Mouse (Mus musculus) embryonic facial prominence, embryonic 11.5 days (tissue): ENCODE data around the gene Vat1l. TPM values are rescaled to one million over a fixed set of nuclear protein-coding genes. Genes with fewer than 3 reads are reported as not detected.

Source experiments
- ATAC-seq: fragments of 200-750 bp; cut with Nextera tagmentation; replicated peaks from 2 replicates; pipeline ENCODE4 v1.8.0; 2017; ENCODE audit warnings: low read depth; ENCODE audit not compliant: insufficient number of reproducible peaks, low FRiP score, low TSS enrichment
- DNase-seq: peaks from one replicate; pipeline ENCODE4 v3.0.0-alpha.2; 2015; ENCODE audit warnings: low spot score
- H3K27ac ChIP-seq: fragments of 300-500 bp; sonication (generic); replicated peaks from 2 replicates; pipeline ENCODE4 v1.5.1; 2014; ENCODE audit warnings: mild to moderate bottlenecking, low read depth, low read length, control low read depth
- H3K27me3 ChIP-seq: fragments of 300-500 bp; sonication (generic); 2 replicates; pipeline ENCODE4 v1.6.1; 2014; ENCODE audit warnings: mild to moderate bottlenecking, low read length, moderate library complexity, mixed read lengths; ENCODE audit not compliant: control insufficient read depth, insufficient read depth
- H3K36me3 ChIP-seq: fragments of 300-500 bp; sonication (generic); replicated peaks from 2 replicates; pipeline ENCODE4 v1.6.1; 2014; ENCODE audit warnings: low read depth, mild to moderate bottlenecking, low read length, moderate library complexity, mixed read lengths; ENCODE audit not compliant: control insufficient read depth, insufficient read depth
- H3K4me1 ChIP-seq: fragments of 300-500 bp; sonication (generic); 2 replicates; pipeline ENCODE4 v1.6.1; 2014; ENCODE audit warnings: low read length, mixed read lengths; ENCODE audit not compliant: control insufficient read depth, insufficient read depth
- H3K4me2 ChIP-seq: fragments of 300-500 bp; sonication (generic); 2 replicates; pipeline ENCODE4 v1.6.1; 2014; ENCODE audit warnings: low read depth, mild to moderate bottlenecking, control low read depth, low read length, moderate library complexity
- H3K4me3 ChIP-seq: fragments of 300-500 bp; sonication (generic); 2 replicates; pipeline ENCODE4 v1.5.1; 2014; ENCODE audit warnings: low read depth, low read length, control low read depth
- H3K9ac ChIP-seq: fragments of 300-500 bp; sonication (generic); replicated peaks from 2 replicates; pipeline ENCODE4 v1.6.1; 2014; ENCODE audit warnings: mild to moderate bottlenecking, control low read depth, low read length
- H3K9me3 ChIP-seq: fragments of 300-500 bp; sonication (generic); replicated peaks from 2 replicates; pipeline ENCODE4 v1.6.1; 2016; ENCODE audit warnings: mild to moderate bottlenecking, low read length, inconsistent platforms, mixed read lengths; ENCODE audit not compliant: control insufficient read depth
- WGBS: fragments of 180-500 bp; shearing (Covaris S2); extraction: QIAGEN DNeasy Blood & Tissue Kit; methylation state at CpG from one replicate; pipeline ENCODE4 v1.1.7; 2014; 5-methylcytosine and 5-hydroxymethylcytosine counted together
- polyA plus RNA-seq: library from polyadenylated mRNA; unstranded; fragments of >200 nt; fragmentation: Nextera tagmentation; extraction: Ambion mirVana; gene quantifications from 2 replicates; pipeline ENCODE4 v1.2.1, GENCODE M21; 2014

Vat1l gene
- polyA plus RNA-seq, 1 experiment from 2014 or later = 7.0 TPM

- H3K9ac ChIP-seq = no peak overlapping the region
- WGBS = 65% methylated on average over 2 of the region's 2 CpGs
These were observed 6.4 kb upstream of the Vat1l start for GRCm38 (mm10) chr8:114198990-114199389.

GRCm38 (mm10) chr8:114206421-114206983 lies 1.1 kb downstream of the Vat1l start:
- Histone ChIP-seq H3K9me3 (no peaks in the 10 kb centered on the region), H3K36me3 (no peaks in the 10 kb centered on the region), H3K4me1 (peaks cover 6% of the 10 kb centered on the region), H3K27me3 (no peaks in the 10 kb centered on the region), H3K9ac (no peak overlapping the region), H3K4me3 (peak overlapping the region; percentile 10; the same call in 1 of the 2 replicates), H3K27ac (no peak overlapping the region), H3K4me2 (peak overlapping the region; percentile 25)
- WGBS = 6% methylated on average over 8 of the region's 8 CpGs
- DNase-seq = peak; percentile 9
- no peak for ATAC-seq

More at GRCm38 (mm10) chr8:114198990-114199389, 6.4 kb upstream of the Vat1l start:
- DNase-seq = no peak
- H3K4me3 ChIP-seq = no peak overlapping the region
- no peaks in the 10 kb centered on the region for H3K36me3 ChIP-seq
- no peak for ATAC-seq
- H3K9me3 ChIP-seq = no peaks in the 10 kb centered on the region
- no peak overlapping the region for H3K27ac ChIP-seq
- H3K4me2 ChIP-seq = no peak overlapping the region
- no peaks in the 10 kb centered on the region for H3K27me3 ChIP-seq
- no peaks in the 10 kb centered on the region for H3K4me1 ChIP-seq

- WGBS = 44% methylated on average over 4 of the region's 4 CpGs
- no peak for DNase-seq
- peak overlapping the region; percentile 25 for H3K4me2 ChIP-seq
- no peaks in the 10 kb centered on the region for H3K9me3 ChIP-seq
- H3K4me1 ChIP-seq = peaks cover 6% of the 10 kb centered on the region
- H3K4me3 ChIP-seq = peak overlapping the region; percentile 10; the same call in 1 of the 2 replicates
- H3K27me3 ChIP-seq = no peaks in the 10 kb centered on the region
- ATAC-seq = no peak
- H3K27ac ChIP-seq = no peak overlapping the region
- H3K36me3 ChIP-seq = no peaks in the 10 kb centered on the region
- no peak overlapping the region for H3K9ac ChIP-seq
These were observed 1.6 kb downstream of the Vat1l start for GRCm38 (mm10) chr8:114207026-114207425.

GRCm38 (mm10) chr8:114220779-114221178 lies 15.4 kb downstream of the Vat1l start:
- H3K9ac ChIP-seq = no peak overlapping the region
- no peaks in the 10 kb centered on the region for H3K36me3 ChIP-seq
- H3K27ac ChIP-seq = no peak overlapping the region
- no peak overlapping the region for H3K4me3 ChIP-seq
- no peak overlapping the region for H3K4me2 ChIP-seq
- H3K4me1 ChIP-seq = no peaks in the 10 kb centered on the region
- H3K27me3 ChIP-seq = no peaks in the 10 kb centered on the region
- DNase-seq (no peak), ATAC-seq (no peak)
- no peaks in the 10 kb centered on the region for H3K9me3 ChIP-seq
- WGBS = 91% methylated on average over 3 of the region's 3 CpGs

- H3K36me3 ChIP-seq = no peaks in the 10 kb centered on the region
- DNase-seq (no peak), ATAC-seq (no peak)
- H3K4me1 ChIP-seq = no peaks in the 10 kb centered on the region
- no peaks in the 10 kb centered on the region for H3K9me3 ChIP-seq
- H3K27ac ChIP-seq = no peak overlapping the region
- H3K27me3 ChIP-seq = no peaks in the 10 kb centered on the region
- WGBS = 87% methylated on average over 2 of the region's 2 CpGs
- H3K9ac ChIP-seq = no peak overlapping the region
- no peak overlapping the region for H3K4me3 ChIP-seq
- no peak overlapping the region for H3K4me2 ChIP-seq
These were observed 16.6 kb downstream of the Vat1l start for GRCm38 (mm10) chr8:114222001-114222400.

GRCm38 (mm10) chr8:114224001-114224400 lies 18.6 kb downstream of the Vat1l start:
- H3K9me3 ChIP-seq = no peaks in the 10 kb centered on the region
- no peak for DNase-seq
- WGBS = 88% methylated on average over 2 of the region's 2 CpGs
- no peak overlapping the region for H3K27ac ChIP-seq
- H3K4me2 ChIP-seq = no peak overlapping the region
- ATAC-seq = no peak
- no peaks in the 10 kb centered on the region for H3K36me3 ChIP-seq
- H3K4me1 ChIP-seq = no peaks in the 10 kb centered on the region
- H3K9ac ChIP-seq = no peak overlapping the region
- no peak overlapping the region for H3K4me3 ChIP-seq
- H3K27me3 ChIP-seq = no peaks in the 10 kb centered on the region

- Histone ChIP-seq H3K36me3 (no peaks in the 10 kb centered on the region), H3K4me1 (no peaks in the 10 kb centered on the region), H3K9me3 (no peaks in the 10 kb centered on the region), H3K27ac (no peak overlapping the region), H3K9ac (no peak overlapping the region), H3K27me3 (no peaks in the 10 kb centered on the region), H3K4me2 (no peak overlapping the region), H3K4me3 (no peak overlapping the region)
- 85% methylated on average over 3 of the region's 3 CpGs for WGBS
- ATAC-seq (no peak), DNase-seq (no peak)
These were observed 46.1 kb downstream of the Vat1l start for GRCm38 (mm10) chr8:114251321-114252065.

GRCm38 (mm10) chr8:114258685-114259084 lies 53.3 kb downstream of the Vat1l start:
- Histone ChIP-seq H3K27ac (no peak overlapping the region), H3K9ac (no peak overlapping the region), H3K9me3 (no peaks in the 10 kb centered on the region), H3K27me3 (no peaks in the 10 kb centered on the region), H3K4me1 (no peaks in the 10 kb centered on the region), H3K4me3 (no peak overlapping the region), H3K36me3 (no peaks in the 10 kb centered on the region), H3K4me2 (no peak overlapping the region)
- WGBS = 85% methylated on average over 4 of the region's 4 CpGs
- DNase-seq (no peak), ATAC-seq (no peak)
